Mouse (Mus musculus): ENCODE results near the gene Ninj2.

- TF ChIP-seq POLR2AphosphoS5 (IDR thresholded peaks at IDR 0.05; ENCODE audit: insufficient replicate concordance, low read depth, low read length) (no peak), CTCF (IDR thresholded peaks at IDR 0.05; ENCODE audit: low read depth, low read length) (no peak)
Measured at GRCm38 (mm10) chr6:120183771-120184170, 90.6 kb downstream of the Ninj2 start.

Data from G1E (cell line).